Mouse (Mus musculus) CH12.LX (cell line): ENCODE results near the gene Paf1. TPM values are rescaled to one million over a fixed set of nuclear protein-coding genes. Genes with fewer than 3 reads are reported as not detected.

ENCODE experiments used
- DNase-seq: peaks from one replicate; pipeline ENCODE4 v3.0.0-alpha.2; 2013; ENCODE audit errors: extremely low read depth
- H3K27ac ChIP-seq: 2 replicates; pipeline ENCODE4 v1.5.1; 2012; ENCODE audit warnings: low read depth, mild to moderate bottlenecking, control low read depth, moderate library complexity; ENCODE audit not compliant: insufficient read depth
- H3K27me3 ChIP-seq: replicated peaks from 2 replicates; pipeline ENCODE3; 2012; ENCODE audit warnings: inconsistent platforms
- H3K36me3 ChIP-seq, 2 experiments: replicated peaks in 1 of 2; 2 replicates each; pipeline versions ENCODE3 to v1.6.1; 2012; ENCODE audit warnings: inconsistent platforms in 1 of 2, low read length in 1 of 2, mild to moderate bottlenecking in 1 of 2, mixed read lengths in 1 of 2, moderate library complexity in 1 of 2; ENCODE audit not compliant: control insufficient read depth in 1 of 2, insufficient read depth in 1 of 2
- H3K4me1 ChIP-seq, 2 experiments: 2 replicates each; pipeline ENCODE4 v1.6.1; 2012; ENCODE audit warnings: inconsistent platforms in 1 of 2, moderate library complexity in 1 of 2; ENCODE audit not compliant: insufficient read depth in 2 of 2, control insufficient read depth in 1 of 2
- H3K4me2 ChIP-seq: 2 replicates; pipeline ENCODE4 v1.6.1; 2012; ENCODE audit warnings: low read depth, mild to moderate bottlenecking, control low read depth; ENCODE audit not compliant: poor library complexity, insufficient read depth, severe bottlenecking
- H3K4me3 ChIP-seq, 3 experiments: fragments of 150-350 bp in 1 of 3; sonication (generic) in 1 of 3; replicated peaks in 1 of 3; 2 replicates each; pipeline versions ENCODE3 to v1.5.1; 2011 to 2012; ENCODE audit warnings: low read depth in 2 of 3, low read length in 2 of 3, mild to moderate bottlenecking in 2 of 3, moderate library complexity in 2 of 3, control low read depth in 1 of 3, improper control_type of control experiment in 1 of 3, inconsistent platforms in 1 of 3, mixed read lengths in 1 of 3; ENCODE audit not compliant: poor library complexity in 1 of 3
- H3K79me2 ChIP-seq: replicated peaks from 2 replicates; pipeline ENCODE4 v1.6.1; 2012; ENCODE audit warnings: mild to moderate bottlenecking, moderate library complexity; ENCODE audit not compliant: control insufficient read depth, poor library complexity, insufficient read depth, severe bottlenecking; ENCODE audit errors: extremely low read depth
- H3K9ac ChIP-seq: 2 replicates; pipeline ENCODE4 v1.6.1; 2012; ENCODE audit warnings: low read depth, mild to moderate bottlenecking, control low read depth, moderate library complexity; ENCODE audit not compliant: insufficient read depth
- H3K9me3 ChIP-seq: replicated peaks from 2 replicates; pipeline ENCODE3; 2012; ENCODE audit warnings: low read length, inconsistent platforms, mixed read lengths
- BHLHE40 ChIP-seq: IDR thresholded peaks from 2 replicates; pipeline ENCODE4 v1.6.1; 2011; ENCODE audit warnings: mild to moderate bottlenecking, low read depth, low read length, improper control_type of control experiment
- CHD2 ChIP-seq: IDR thresholded peaks from 2 replicates; pipeline ENCODE4 v1.6.1; 2011; ENCODE audit warnings: low read length, improper control_type of control experiment
- E2F4 ChIP-seq: IDR thresholded peaks from 2 replicates; pipeline ENCODE4 v1.6.1; 2011; ENCODE audit warnings: low read depth, low read length, improper control_type of control experiment; ENCODE audit not compliant: insufficient replicate concordance
- ELF1 ChIP-seq: IDR thresholded peaks from 2 replicates; pipeline ENCODE4 v1.6.1; 2014; ENCODE audit warnings: low read depth, mild to moderate bottlenecking, inconsistent platforms, low read length, improper control_type of control experiment
- EP300 ChIP-seq: IDR thresholded peaks from 2 replicates; pipeline ENCODE4 v1.6.1; 2011; ENCODE audit warnings: low read length, improper control_type of control experiment
- ETS1 ChIP-seq: conservative IDR thresholded peaks from 2 replicates; pipeline ENCODE4 v1.6.1; 2012; ENCODE audit warnings: low read depth, mild to moderate bottlenecking, inconsistent platforms, low read length, improper control_type of control experiment, moderate library complexity
- GABPA ChIP-seq: IDR thresholded peaks from 2 replicates; pipeline ENCODE4 v1.6.1; 2012; ENCODE audit warnings: low read depth, low read length, improper control_type of control experiment, inconsistent platforms; ENCODE audit not compliant: insufficient replicate concordance
- HCFC1 ChIP-seq: IDR thresholded peaks from 2 replicates; pipeline ENCODE4 v1.6.1; 2012; ENCODE audit warnings: low read depth, mild to moderate bottlenecking, inconsistent platforms, low read length, improper control_type of control experiment
- IRF4 ChIP-seq: IDR thresholded peaks from 2 replicates; pipeline ENCODE4 v1.6.1; 2014; ENCODE audit warnings: low read depth, mild to moderate bottlenecking, inconsistent platforms, low read length, improper control_type of control experiment
- JUND ChIP-seq: conservative IDR thresholded peaks from 2 replicates; pipeline ENCODE4 v1.6.1; 2011; ENCODE audit warnings: low read depth, low read length, improper control_type of control experiment
- KAT2A ChIP-seq: IDR thresholded peaks from 2 replicates; pipeline ENCODE4 v1.6.1; 2012; ENCODE audit warnings: low read length, improper control_type of control experiment, inconsistent platforms; ENCODE audit not compliant: insufficient replicate concordance
- MAX ChIP-seq: IDR thresholded peaks from 2 replicates; pipeline ENCODE4 v1.6.1; 2011; ENCODE audit warnings: low read length, improper control_type of control experiment
- MAZ ChIP-seq: IDR thresholded peaks from 2 replicates; pipeline ENCODE4 v1.6.1; 2012; ENCODE audit warnings: low read depth, mild to moderate bottlenecking, inconsistent platforms, low read length, improper control_type of control experiment, moderate library complexity
- MEF2A ChIP-seq: IDR thresholded peaks from 2 replicates; pipeline ENCODE4 v1.6.1; 2014; ENCODE audit warnings: low read depth, mild to moderate bottlenecking, inconsistent platforms, low read length, improper control_type of control experiment, borderline replicate concordance
- MXI1 ChIP-seq: IDR thresholded peaks from 2 replicates; pipeline ENCODE4 v1.6.1; 2011; ENCODE audit warnings: mild to moderate bottlenecking, low read depth, low read length, improper control_type of control experiment
- MYC ChIP-seq: IDR thresholded peaks from 2 replicates; pipeline ENCODE4 v1.6.1; 2011; ENCODE audit warnings: low read depth, mild to moderate bottlenecking, improper control_type of control experiment, low read length
- NELFE ChIP-seq: IDR thresholded peaks from 2 replicates; pipeline ENCODE4 v1.6.1; 2011; ENCODE audit warnings: low read depth, low read length, improper control_type of control experiment
- NRF1 ChIP-seq: IDR thresholded peaks from 2 replicates; pipeline ENCODE4 v1.6.1; 2014; ENCODE audit warnings: low read depth, mild to moderate bottlenecking, inconsistent platforms, low read length, improper control_type of control experiment, moderate library complexity
- PAX5 ChIP-seq: IDR thresholded peaks from 2 replicates; pipeline ENCODE4 v1.6.1; 2012; ENCODE audit warnings: low read length, inconsistent platforms, mixed read lengths
- POLR2AphosphoS2 ChIP-seq: IDR thresholded peaks from 2 replicates; pipeline ENCODE4 v1.6.1; 2011; ENCODE audit warnings: low read depth, low read length, improper control_type of control experiment
- RAD21 ChIP-seq: IDR thresholded peaks from 2 replicates; pipeline ENCODE4 v1.6.1; 2011; ENCODE audit warnings: low read depth, mild to moderate bottlenecking, low read length, improper control_type of control experiment, moderate library complexity
- SIN3A ChIP-seq: IDR thresholded peaks from 2 replicates; pipeline ENCODE4 v1.6.1; 2012; ENCODE audit warnings: low read length, improper control_type of control experiment, inconsistent platforms
- SMC3 ChIP-seq: IDR thresholded peaks from 2 replicates; pipeline ENCODE4 v1.6.1; 2011; ENCODE audit warnings: low read depth, low read length, improper control_type of control experiment
- TBP ChIP-seq: conservative IDR thresholded peaks from 2 replicates; pipeline ENCODE4 v1.6.1; 2011; ENCODE audit warnings: low read depth, low read length, improper control_type of control experiment
- TCF12 ChIP-seq: IDR thresholded peaks from 2 replicates; pipeline ENCODE4 v1.6.1; 2014; ENCODE audit warnings: low read depth, mild to moderate bottlenecking, inconsistent platforms, low read length, improper control_type of control experiment
- UBTF ChIP-seq: IDR thresholded peaks from 2 replicates; pipeline ENCODE4 v1.6.1; 2012; ENCODE audit warnings: low read depth, mild to moderate bottlenecking, inconsistent platforms, low read length, improper control_type of control experiment, moderate library complexity
- USF2 ChIP-seq: conservative IDR thresholded peaks from 2 replicates; pipeline ENCODE4 v1.6.1; 2011; ENCODE audit warnings: low read depth, low read length, improper control_type of control experiment
- ZC3H11A ChIP-seq: IDR thresholded peaks from 2 replicates; pipeline ENCODE4 v1.6.1; 2012; ENCODE audit warnings: low read depth, mild to moderate bottlenecking, inconsistent platforms, low read length, improper control_type of control experiment
- ZKSCAN1 ChIP-seq: IDR thresholded peaks from 2 replicates; pipeline ENCODE4 v1.6.1; 2012; ENCODE audit warnings: low read depth, inconsistent platforms, low read length, improper control_type of control experiment, borderline replicate concordance
- ZNF384 ChIP-seq: IDR thresholded peaks from 2 replicates; pipeline ENCODE4 v1.6.1; 2012; ENCODE audit warnings: low read depth, low read length, improper control_type of control experiment, inconsistent platforms
- dilution Hi-C: fragments of 300-500 bp; cut with MboI; formaldehyde crosslinking; loops from 2 replicates; pipeline ENCODE4 v1.14.3; 2020; ENCODE audit warnings: low sequenced_read_pairs; ENCODE audit not compliant: extremely low pct_unique_long_range_greater_than_20kb, extremely low pct_ligation_motif_present
- in situ Hi-C: fragments of 300-500 bp; cut with MboI; formaldehyde crosslinking; loops from 3 replicates; pipeline ENCODE4 v1.14.3; 2019; ENCODE audit warnings: low sequenced_read_pairs, low pct_ligation_motif_present, low pct_unique_long_range_greater_than_20kb, mixed read lengths
- polyA plus RNA-seq: library from polyadenylated mRNA; unstranded; fragments of >175 nt; gene quantifications from 2 replicates; pipeline ENCODE4 v1.2.1, GENCODE M21; 2012; ENCODE audit warnings: low read depth; ENCODE audit not compliant: insufficient read length
- total RNA-seq, 2 experiments: library from RNA; depleted of rRNA; stranded (reverse); fragments of 300-350 nt in 1 of 2; fragments of >200 nt in 1 of 2; gene quantifications; 2 replicates each; pipeline ENCODE4 v1.2.3; 2012 to 2014

Paf1 gene
- total and polyA plus RNA-seq, 3 experiments, result 42.2 to 105 (median 45.9) TPM

- peak overlapping the region; percentile 85 for H3K4me2 ChIP-seq
- peaks cover 37 to 79% of the 10 kb centered on the region in 2 experiments for H3K4me1 ChIP-seq
- dilution Hi-C loops (no loop called here), in situ Hi-C loops (no loop called here)
- peaks cover 16% of the 10 kb centered on the region for H3K79me2 ChIP-seq
- H3K9me3 ChIP-seq, result no peaks in the 10 kb centered on the region
- H3K36me3 ChIP-seq, result peaks cover 8 to 23% of the 10 kb centered on the region in 2 experiments
- no peak overlapping the region for H3K9ac ChIP-seq
- peak; percentile 82; the same call in 1 of the 2 replicates for TF ChIP-seq SIN3A
- TF ChIP-seq CHD2, result peak; percentile 83
- peak; percentile 50; the same call in 1 of the 2 replicates for TF ChIP-seq TCF12
- peak; percentile 60 for TF ChIP-seq BHLHE40
- TF ChIP-seq KAT2A, result 0 out of 2 replicates have a peak, but pooled peaks have one; percentile 34
- TF ChIP-seq MYC, result peak; percentile 61; the same call in 1 of the 2 replicates
- peak; percentile 88 for TF ChIP-seq ETS1
- TF ChIP-seq MAX, result peak; percentile 54; the same call in 1 of the 2 replicates
- 0 out of 2 replicates have a peak, but pooled peaks have one; percentile 9 for TF ChIP-seq ELF1
- no peak for TF ChIP-seq PAX5
- no peak for TF ChIP-seq GABPA
- no peak; the same call in 1 of the 2 replicates for TF ChIP-seq EP300
- 0 out of 2 replicates have a peak, but pooled peaks have one; percentile 7 for TF ChIP-seq IRF4
- no peak for TF ChIP-seq ZNF384
- H3K4me3 ChIP-seq, result peak overlapping the region in 2 of 3 experiments; percentile 30 to 52
- H3K27ac ChIP-seq, result peak overlapping the region; percentile 97
- no peaks in the 10 kb centered on the region for H3K27me3 ChIP-seq
- DNase-seq, result peak; percentile 82
Observed at GRCm38 (mm10) chr7:28382347-28382951, 10.3 kb upstream of the Paf1 start.

GRCm38 (mm10) chr7:28382981-28383396, 9.8 kb upstream of the Paf1 start:
- H3K9me3 ChIP-seq, result no peaks in the 10 kb centered on the region
- dilution Hi-C loops, result no loop called here
- H3K27ac ChIP-seq, result peak overlapping the region; percentile 97
- peak overlapping the region in 1 of 3 experiments; percentile 13 for H3K4me3 ChIP-seq
- no peak for DNase-seq
- peaks cover 5 to 23% of the 10 kb centered on the region in 2 experiments for H3K36me3 ChIP-seq
- peaks cover 35 to 74% of the 10 kb centered on the region in 2 experiments for H3K4me1 ChIP-seq
- in situ Hi-C loops, result no loop called here
- no peak overlapping the region for H3K9ac ChIP-seq
- peaks cover 10% of the 10 kb centered on the region for H3K79me2 ChIP-seq
- no peaks in the 10 kb centered on the region for H3K27me3 ChIP-seq
- peak overlapping the region; percentile 85; the same call in 1 of the 2 replicates for H3K4me2 ChIP-seq
- TF ChIP-seq TBP (no peak), ZKSCAN1 (no peak), MXI1 (no peak), RAD21 (no peak), JUND (no peak), MYC (no peak), USF2 (peak; percentile 64), NRF1 (no peak), UBTF (no peak), BHLHE40 (no peak), SMC3 (no peak), MEF2A (no peak), ETS1 (no peak), MAX (peak; percentile 51), HCFC1 (0 out of 2 replicates have a peak, but pooled peaks have one; percentile 5), MAZ (no peak), EP300 (no peak; the same call in 1 of the 2 replicates), NELFE (0 out of 2 replicates have a peak, but pooled peaks have one; percentile 29), E2F4 (0 out of 2 replicates have a peak, but pooled peaks have one; percentile 17), CHD2 (no peak), ZC3H11A (no peak), POLR2AphosphoS2 (no peak), IRF4 (no peak), KAT2A (no peak), TCF12 (peak; percentile 30; the same call in 1 of the 2 replicates)
